In genomic region chr1:71995573-71996233, GRCm38 (mm10) we compare ENCODE assay signal across 24 mouse cellular contexts.
DNase-seq lines count a peak whose midpoint lies in the region; ATAC-seq and TF ChIP-seq lines count a peak whose summit lies in the region.
"Had no signal": no experiment of that assay in that cellular context is flagged by ENCODE, and none has a peak within 500 bp of the region (broad histone marks: within the 10 kb centered on the region; RNA-seq: fewer than 3 reads in every experiment).

No protein-coding gene starts in this region.

- H3K36me3 ChIP-seq in forebrain, embryonic 14.5 days (ENCODE audit: control insufficient read depth, insufficient read depth, low read length), result no peaks in the 10 kb centered on the region
- no peaks in the 10 kb centered on the region for H3K36me3 ChIP-seq in forebrain, embryonic 12.5 days (replicated peaks)
- no peaks in the 10 kb centered on the region for H3K36me3 ChIP-seq in limb, embryonic 14.5 days (ENCODE audit: control insufficient read depth, insufficient read depth, low read length)
- H3K36me3 ChIP-seq in limb, embryonic 10.5 days, result no peaks in the 10 kb centered on the region
- no peaks in the 10 kb centered on the region for H3K36me3 ChIP-seq in intestine, embryonic 15.5 days
- H3K36me3 ChIP-seq: embryonic facial prominence, embryonic 13.5 days; G1E; heart, embryonic 10.5 days; heart, embryonic 15.5 days; liver, embryonic 15.5 days; lung, embryonic 15.5 days had no signal

- H3K9ac ChIP-seq in forebrain, embryonic 14.5 days (ENCODE audit: low read length), result no peak overlapping the region
- no peak overlapping the region for H3K9ac ChIP-seq in forebrain, embryonic 12.5 days
- H3K9ac ChIP-seq in limb, embryonic 14.5 days (ENCODE audit: low read depth, low read length, severe bottlenecking), result no peak overlapping the region
- H3K9ac ChIP-seq in intestine, embryonic 15.5 days, result no peak overlapping the region
- H3K9ac ChIP-seq: embryonic facial prominence, embryonic 13.5 days; heart, embryonic 15.5 days; liver, embryonic 15.5 days; lung, embryonic 15.5 days had no signal

- H3K27me3 ChIP-seq in forebrain, embryonic 14.5 days (replicated peaks; ENCODE audit: control insufficient read depth, insufficient read depth, low read length), result no peaks in the 10 kb centered on the region
- no peaks in the 10 kb centered on the region for H3K27me3 ChIP-seq in forebrain, embryonic 12.5 days
- no peaks in the 10 kb centered on the region for H3K27me3 ChIP-seq in limb, embryonic 14.5 days (ENCODE audit: control insufficient read depth, insufficient read depth, low read length)
- no peaks in the 10 kb centered on the region for H3K27me3 ChIP-seq in limb, embryonic 10.5 days (ENCODE audit: low read depth, poor library complexity, severe bottlenecking)
- no peaks in the 10 kb centered on the region for H3K27me3 ChIP-seq in intestine, embryonic 15.5 days (replicated peaks)
- H3K27me3 ChIP-seq: embryonic facial prominence, embryonic 13.5 days; heart, embryonic 15.5 days; liver, embryonic 15.5 days; lung, embryonic 15.5 days had no signal

- H3K4me2 ChIP-seq in forebrain, embryonic 14.5 days (ENCODE audit: low read length), result no peak overlapping the region
- no peak overlapping the region for H3K4me2 ChIP-seq in forebrain, embryonic 12.5 days
- H3K4me2 ChIP-seq in limb, embryonic 14.5 days (replicated peaks; ENCODE audit: low read depth, low read length, severe bottlenecking), result no peak overlapping the region
- no peak overlapping the region for H3K4me2 ChIP-seq in intestine, embryonic 15.5 days (replicated peaks)
- H3K4me2 ChIP-seq: embryonic facial prominence, embryonic 13.5 days; heart, embryonic 15.5 days; liver, embryonic 15.5 days; lung, embryonic 15.5 days; midbrain, embryonic 11.5 days had no signal

- H3K4me3 ChIP-seq in forebrain, embryonic 14.5 days (ENCODE audit: low read depth, low read length), result no peak overlapping the region
- no peak overlapping the region for H3K4me3 ChIP-seq in forebrain, embryonic 12.5 days (replicated peaks)
- no peak overlapping the region for H3K4me3 ChIP-seq in limb, embryonic 14.5 days (replicated peaks; ENCODE audit: low read length)
- H3K4me3 ChIP-seq in limb, embryonic 10.5 days, result no peak overlapping the region
- no peak overlapping the region for H3K4me3 ChIP-seq in intestine, embryonic 15.5 days (replicated peaks)
- H3K4me3 ChIP-seq: embryonic facial prominence, embryonic 13.5 days; erythroblast, embryonic 14.5 days; heart, embryonic 10.5 days; heart, embryonic 15.5 days; liver, embryonic 15.5 days; lung, embryonic 15.5 days had no signal

- H3K4me1 ChIP-seq in forebrain, embryonic 14.5 days (ENCODE audit: control insufficient read depth, insufficient read depth, low read length), result peaks cover 8% of the 10 kb centered on the region; the same call in 1 of the 2 replicates
- H3K4me1 ChIP-seq in forebrain, embryonic 12.5 days, result 0 out of 2 replicates have a peak, but pooled peaks cover 4% of the 10 kb centered on the region
- H3K4me1 ChIP-seq in limb, embryonic 14.5 days (ENCODE audit: control insufficient read depth, insufficient read depth, low read length), result peaks cover 7% of the 10 kb centered on the region; the same call in 1 of the 2 replicates
- peaks cover 21% of the 10 kb centered on the region for H3K4me1 ChIP-seq in limb, embryonic 10.5 days
- no peaks in the 10 kb centered on the region for H3K4me1 ChIP-seq in intestine, embryonic 15.5 days (replicated peaks)
- H3K4me1 ChIP-seq: embryonic facial prominence, embryonic 13.5 days; heart, embryonic 15.5 days; liver, embryonic 15.5 days; lung, embryonic 15.5 days had no signal

- no peak for TF ChIP-seq POLR2A in limb, embryonic 14.5 days (IDR thresholded peaks at IDR 0.05; ENCODE audit: borderline replicate concordance, extremely low read depth, insufficient read depth, insufficient read length)

- no peak overlapping the region for H3K27ac ChIP-seq in forebrain, embryonic 14.5 days (ENCODE audit: low read depth, low read length)
- no peak overlapping the region for H3K27ac ChIP-seq in forebrain, embryonic 12.5 days
- H3K27ac ChIP-seq in limb, embryonic 14.5 days (replicated peaks; ENCODE audit: low read depth, low read length), result no peak overlapping the region
- H3K27ac ChIP-seq in limb, embryonic 10.5 days, result no peak overlapping the region
- no peak overlapping the region for H3K27ac ChIP-seq in intestine, embryonic 15.5 days
- H3K27ac ChIP-seq: embryonic facial prominence, embryonic 13.5 days; heart, embryonic 10.5 days; heart, embryonic 15.5 days; liver, embryonic 15.5 days; lung, embryonic 15.5 days had no signal

- H3K9me3 ChIP-seq in forebrain, embryonic 14.5 days (replicated peaks; ENCODE audit: control insufficient read depth, low read length), result no peaks in the 10 kb centered on the region
- H3K9me3 ChIP-seq in forebrain, embryonic 12.5 days, result no peaks in the 10 kb centered on the region
- H3K9me3 ChIP-seq in limb, embryonic 14.5 days (ENCODE audit: control insufficient read depth, low read length), result no peaks in the 10 kb centered on the region
- no peaks in the 10 kb centered on the region for H3K9me3 ChIP-seq in limb, embryonic 10.5 days (replicated peaks)
- no peaks in the 10 kb centered on the region for H3K9me3 ChIP-seq in intestine, embryonic 15.5 days
- H3K9me3 ChIP-seq: embryonic facial prominence, embryonic 13.5 days; G1E; heart, embryonic 10.5 days; heart, embryonic 15.5 days; liver, embryonic 15.5 days; lung, embryonic 15.5 days had no signal

- WGBS in forebrain, embryonic 14.5 days, result 34% methylated on average over 16 of the region's 16 CpGs
- WGBS in forebrain, embryonic 12.5 days, result 46% methylated on average over 16 of the region's 16 CpGs
- 49% methylated on average over 16 of the region's 16 CpGs for WGBS in limb, embryonic 14.5 days
- WGBS in limb, embryonic 10.5 days, result 80% methylated on average over 16 of the region's 16 CpGs
- 65% methylated on average over 16 of the region's 16 CpGs for WGBS in intestine, embryonic 15.5 days

- no peak for ATAC-seq in forebrain, embryonic 14.5 days
- no peak for ATAC-seq in forebrain, embryonic 12.5 days (ENCODE audit: low FRiP score)
- peak; percentile 29; the same call in 1 of the 2 replicates for ATAC-seq in limb, embryonic 14.5 days (ENCODE audit: low FRiP score, low read depth)
- 0 out of 2 replicates have a peak, but pooled peaks have one; percentile 9 for ATAC-seq in megakaryocyte progenitor cell, adult 5-6 weeks (replicated peaks; ENCODE audit: poor library complexity)
- no peak for ATAC-seq in intestine, embryonic 15.5 days
- ATAC-seq: hindbrain, embryonic 16.5 days had no signal

- DNase-seq in cerebellum, postnatal 10 days, result peak; percentile 21 to 25
- no peak for DNase-seq in cerebellum, adult 8-10 months
- peak; percentile 17 for DNase-seq in forebrain, embryonic 14.5 days (ENCODE audit: low spot score)
- DNase-seq in limb, embryonic 14.5 days (ENCODE audit: low spot score), result no peak
- DNase-seq in limb, embryonic 10.5 days (ENCODE audit: low spot score), result no peak
- DNase-seq: adrenal gland, postnatal 10 days; cerebellum, adult 11-12 months; gastrocnemius, postnatal 36 days; kidney, adult 2 months; kidney, postnatal 36 days; right cerebral cortex, postnatal 25 days; thymus, postnatal 14 days had no signal

Comparison
In these comparisons a context has a peak if more than half of its experiments do, and no peak if none do; other contexts are left out.
1. DNase-seq: peak in cerebellum, postnatal 10 days (2 of 2) and forebrain, embryonic 14.5 days (single experiment); none in cerebellum, adult 8-10 months (single experiment), limb, embryonic 14.5 days (single experiment) and limb, embryonic 10.5 days (single experiment).
2. ATAC-seq: peak in limb, embryonic 14.5 days (single experiment) and megakaryocyte progenitor cell, adult 5-6 weeks (single experiment); none in forebrain, embryonic 14.5 days (single experiment), forebrain, embryonic 12.5 days (single experiment) and intestine, embryonic 15.5 days (single experiment).